Mouse (Mus musculus) spleen, postnatal 4 days (tissue): Measurements from ENCODE around the gene Xpo6.

Source experiments
- DNase-seq, 2 experiments: peaks; one replicate each; pipeline ENCODE4 v3.0.0; 2022; ENCODE audit warnings: low spot score in 2 of 2

Xpo6 gene

DNA sequence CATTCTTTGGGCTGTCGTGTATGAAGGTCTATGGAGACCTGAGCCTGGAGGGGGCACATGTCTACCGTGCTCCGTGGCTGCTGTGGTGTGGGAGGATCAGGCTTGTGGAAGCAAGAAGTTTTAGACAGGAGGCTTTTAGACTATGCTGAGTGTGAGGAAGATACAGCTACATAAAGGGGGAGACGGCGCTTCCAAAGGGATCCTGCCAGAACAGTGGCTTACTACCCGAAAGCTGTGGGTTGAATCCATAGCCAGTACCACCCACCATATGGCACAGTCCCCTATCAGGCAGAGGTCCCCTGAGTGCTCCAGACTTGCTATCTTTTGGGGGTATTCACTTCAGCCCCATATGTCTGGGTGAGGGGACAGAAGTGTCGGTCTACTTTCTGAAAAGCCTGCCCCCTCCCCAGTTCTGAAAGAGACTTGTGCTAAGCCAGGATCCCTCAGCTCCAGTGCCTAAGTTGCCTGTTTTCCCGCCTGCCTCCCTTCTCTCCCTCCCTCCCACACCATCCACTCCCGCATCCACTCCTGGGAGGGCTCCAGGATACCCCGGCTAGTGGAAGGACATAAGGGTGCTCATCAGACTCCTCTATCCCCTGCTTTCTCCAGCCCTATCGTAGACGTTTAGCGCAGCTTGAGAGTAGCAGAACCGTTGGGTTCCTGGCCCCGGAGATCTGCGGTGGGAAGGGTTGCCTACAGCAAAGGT is 119.2 kb downstream of the Xpo6 start:
- no peak for DNase-seq

DNA sequence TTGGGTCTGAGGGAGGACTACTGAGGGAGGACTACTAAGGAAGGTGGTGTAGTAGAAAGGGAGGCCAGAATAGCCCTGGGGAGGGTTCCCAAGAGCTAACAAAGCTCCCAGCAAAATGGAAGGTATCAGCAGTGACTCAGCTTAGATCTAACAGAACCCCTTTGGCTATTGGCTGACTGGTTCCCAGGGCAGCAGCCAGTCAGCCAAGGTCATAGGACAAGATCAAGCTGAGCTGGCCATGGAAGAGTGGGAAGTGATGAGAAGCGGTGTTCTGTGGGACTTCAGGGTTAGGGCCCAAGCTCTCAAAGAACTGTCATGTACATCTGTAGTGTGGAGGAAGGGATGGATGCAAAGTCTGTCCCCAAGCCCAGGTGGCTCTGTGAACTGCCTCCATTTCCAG is 123.4 kb downstream of the Xpo6 start:
- DNase-seq, result no peak

DNA sequence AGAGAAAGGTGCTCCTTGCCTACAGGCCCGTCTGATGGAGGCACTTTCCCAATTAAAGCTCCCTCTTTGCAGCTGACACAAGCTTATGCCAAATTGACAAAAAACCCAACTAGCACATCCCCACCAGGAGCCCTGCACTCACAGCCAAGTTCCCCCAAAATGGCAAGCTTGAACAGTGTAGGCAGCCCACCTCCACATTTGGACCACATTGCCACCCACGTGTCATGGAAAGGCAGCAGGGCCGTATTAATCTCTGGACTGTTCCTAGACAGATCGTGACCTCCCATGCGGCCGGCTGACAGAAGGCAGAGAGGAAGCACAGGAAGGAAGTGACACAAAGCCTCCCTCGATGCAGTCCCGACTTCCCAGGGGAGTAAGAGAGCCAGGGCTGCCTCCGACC is 125.2 kb downstream of the Xpo6 start:
- no peak for DNase-seq

DNA sequence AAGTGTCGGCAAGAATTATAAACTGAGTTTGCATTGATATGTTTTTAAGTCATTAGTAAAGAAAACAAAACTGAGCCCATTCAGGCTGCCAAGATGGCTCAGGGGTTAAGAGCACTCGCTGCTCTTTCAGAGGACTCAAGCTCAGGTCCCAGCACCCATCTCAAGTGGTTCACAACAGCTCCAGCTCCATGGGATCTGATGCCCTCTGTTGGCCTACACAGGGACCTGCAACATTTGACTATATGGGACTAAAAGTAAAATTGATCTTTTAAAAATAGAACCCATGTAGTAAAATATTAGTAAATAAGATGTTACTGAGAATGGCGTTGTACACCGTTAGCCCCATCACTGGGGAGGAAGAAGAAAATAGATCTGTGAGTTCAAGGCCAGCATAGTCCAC is 130.0 kb downstream of the Xpo6 start:
- DNase-seq, result no peak

DNA sequence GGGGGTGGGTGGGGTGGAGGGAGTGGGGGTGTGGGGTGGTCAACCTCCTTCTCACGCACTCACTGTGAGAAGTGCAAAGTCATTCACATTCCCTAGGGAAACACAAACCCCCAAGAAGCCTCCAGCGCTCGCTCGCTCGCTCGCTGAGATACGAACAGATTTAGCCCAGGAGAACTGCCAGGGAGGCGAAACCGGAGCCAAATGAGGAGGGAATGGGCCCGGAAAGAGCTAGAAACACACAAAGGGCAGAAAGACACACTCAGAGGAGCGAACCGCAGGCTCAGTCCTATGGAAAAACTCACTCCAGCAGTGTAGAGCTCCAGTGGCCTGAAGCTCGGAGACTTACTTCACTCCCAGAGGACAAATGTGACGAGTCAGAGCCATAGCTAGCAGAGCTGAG is 133.5 kb downstream of the Xpo6 start:
- no peak for DNase-seq

DNA sequence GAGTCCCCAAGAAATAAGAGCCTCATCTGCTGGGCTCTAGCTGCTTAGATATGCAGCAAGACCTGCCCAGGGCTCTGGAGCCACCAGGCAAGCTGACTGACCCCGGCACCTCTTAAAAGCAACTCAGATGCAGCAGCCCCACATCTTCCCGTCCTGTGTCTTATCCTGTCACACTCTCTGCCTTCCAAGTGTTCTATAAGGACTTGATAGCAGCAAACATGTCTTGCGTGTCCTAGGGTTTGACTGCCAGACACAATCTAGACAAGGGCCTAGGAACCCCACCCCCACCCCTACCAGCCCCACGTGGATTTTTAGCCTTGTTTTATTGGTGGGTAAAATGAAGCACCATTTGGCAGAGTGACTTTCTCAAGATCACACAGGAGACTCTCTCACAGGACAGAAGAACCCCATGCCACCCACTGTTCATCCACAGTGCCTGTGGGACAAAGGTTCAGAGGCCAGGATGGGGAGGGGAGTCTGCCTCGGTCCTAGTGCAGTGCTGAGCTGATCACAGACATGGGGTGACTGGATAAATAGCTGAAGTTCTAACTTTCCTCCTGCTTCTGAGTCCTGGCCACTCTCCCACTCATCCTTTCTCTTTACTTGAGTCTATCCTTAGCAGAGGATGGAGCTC is 134.9 kb downstream of the Xpo6 start:
- no peak for DNase-seq

DNA sequence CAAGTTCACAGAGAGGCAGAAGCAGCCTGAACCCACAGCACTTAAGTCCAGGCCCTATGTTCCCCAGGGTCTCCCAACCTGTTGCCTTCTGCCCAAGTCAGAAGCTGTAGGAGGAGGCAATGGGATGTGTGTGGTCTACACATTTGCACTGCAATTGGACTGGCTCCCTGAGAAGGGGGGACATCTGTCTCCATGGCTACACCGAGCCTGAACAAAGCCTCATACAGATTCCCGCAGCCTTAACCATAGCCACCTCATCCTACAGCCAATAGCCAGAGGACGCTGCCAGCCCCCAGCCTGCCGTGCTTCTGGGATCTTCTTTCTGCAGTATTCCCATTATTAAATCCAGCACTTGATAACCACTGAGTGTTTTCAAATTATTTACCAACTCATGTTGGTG is 138.1 kb downstream of the Xpo6 start:
- DNase-seq, result no peak

DNA sequence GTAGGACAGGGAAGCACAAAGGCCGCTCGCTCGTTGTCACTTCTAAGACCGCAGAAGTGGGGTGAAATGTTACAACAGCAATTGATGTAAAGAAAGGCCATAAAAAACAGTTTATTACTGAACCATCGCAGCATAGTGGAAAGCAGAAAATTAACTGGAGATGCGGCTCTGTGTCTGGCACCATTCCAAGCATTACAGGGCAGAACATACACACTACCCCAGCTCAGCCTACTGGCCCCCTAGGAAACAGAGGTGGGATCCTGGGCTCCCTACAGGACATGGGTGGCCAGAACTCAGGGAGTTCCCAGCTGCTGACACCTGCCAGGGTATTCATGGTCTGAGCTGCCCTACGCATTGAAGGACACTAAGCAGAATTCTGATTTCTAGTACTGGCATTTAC is 141.4 kb downstream of the Xpo6 start:
- no peak for DNase-seq

DNA sequence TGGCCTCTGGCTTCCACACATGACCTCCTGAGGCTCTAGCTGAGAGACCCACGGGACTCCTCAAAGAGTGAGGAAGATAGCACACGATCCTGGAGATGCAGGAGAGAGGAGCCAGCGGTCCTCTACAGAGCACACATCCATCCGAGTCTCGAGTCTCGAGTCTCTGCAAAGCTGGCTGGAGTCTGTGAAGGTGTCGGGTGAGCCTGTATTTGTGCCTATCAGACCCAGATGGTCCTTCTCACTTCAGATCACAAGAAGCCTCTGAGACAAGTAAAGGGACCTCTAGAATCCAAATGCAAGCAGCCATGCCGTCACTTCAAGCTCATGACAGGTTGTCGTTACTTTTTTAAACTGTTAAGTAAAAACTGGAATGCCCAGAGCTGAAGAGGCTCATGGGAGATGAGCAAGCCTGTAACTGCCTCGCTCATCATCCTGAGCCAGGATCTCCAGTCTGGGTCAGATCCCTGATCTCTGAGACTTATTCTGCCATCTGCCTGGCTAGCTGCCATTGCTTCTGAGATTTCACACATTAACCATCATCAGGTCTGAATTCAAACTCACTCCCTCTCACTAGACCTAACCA is 142.9 kb downstream of the Xpo6 start:
- no peak for DNase-seq

DNA sequence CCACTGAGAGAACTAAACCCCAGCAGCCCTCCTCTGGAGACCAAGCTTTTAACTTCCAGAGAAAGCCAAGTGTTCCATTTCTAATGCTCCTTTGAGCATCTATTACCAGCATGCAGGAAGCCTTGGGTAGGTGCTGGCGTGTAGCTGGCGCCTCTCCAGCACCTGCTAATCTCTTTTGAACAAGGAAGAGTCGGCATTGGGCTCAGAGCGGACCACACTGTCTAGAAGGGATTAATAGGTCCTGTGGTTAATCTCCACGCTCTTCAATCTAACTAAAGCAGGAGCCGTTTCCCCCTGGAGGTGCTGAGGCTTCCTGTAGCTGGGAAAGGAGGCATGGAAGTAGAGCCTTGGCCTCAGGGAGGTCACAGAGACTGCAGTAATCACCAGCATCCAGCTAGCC is 145.7 kb downstream of the Xpo6 start:
- peak; percentile 36 to 67 for DNase-seq

DNA sequence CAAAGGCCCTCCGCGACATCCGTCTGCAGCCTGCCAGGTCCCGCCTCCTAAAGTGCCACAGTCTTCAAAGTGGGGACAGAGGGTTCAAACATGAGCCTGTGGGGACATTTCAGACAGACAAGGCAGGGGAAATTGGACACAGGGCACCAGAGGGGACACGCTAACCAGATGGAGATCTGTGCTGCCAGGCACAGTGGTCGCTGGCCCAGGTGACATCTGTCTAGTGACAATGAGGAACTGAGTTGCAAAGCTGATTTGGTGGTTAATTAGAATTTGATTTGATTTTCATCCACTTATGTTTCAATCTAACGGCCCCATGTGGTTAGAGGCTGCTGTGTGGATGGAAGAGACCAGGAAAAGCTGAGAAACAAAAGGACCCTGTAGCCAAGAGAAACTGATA is 146.7 kb downstream of the Xpo6 start:
- DNase-seq, result no peak

DNA sequence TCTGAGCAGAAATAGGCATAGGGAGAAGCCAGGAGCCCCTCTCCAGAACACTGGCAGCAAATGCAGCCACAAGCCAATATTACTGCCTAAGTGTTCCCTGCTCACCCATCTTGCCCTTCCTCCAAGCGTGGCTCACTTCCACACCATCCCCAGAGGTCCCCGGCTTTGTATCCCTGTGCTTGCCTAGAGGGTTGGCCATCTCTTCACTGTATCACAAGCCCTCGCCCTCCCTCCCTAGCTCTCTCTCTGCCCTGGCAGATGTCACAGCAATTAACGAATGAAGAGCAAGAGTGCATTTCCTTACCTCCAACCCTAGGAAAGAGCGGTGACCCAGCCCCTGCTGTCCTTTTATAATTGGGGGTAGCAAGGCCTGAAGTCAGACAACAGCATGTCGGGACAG is 148.4 kb downstream of the Xpo6 start:
- DNase-seq, result no peak
